Mouse (Mus musculus) limb, embryonic 15.5 days (tissue): Measurements from ENCODE around the gene Hyal3. TPM values are rescaled to one million over a fixed set of nuclear protein-coding genes. Genes with fewer than 3 reads are reported as not detected.

Experiments
- ATAC-seq: fragments of 200-750 bp; cut with Nextera tagmentation; 2 replicates; pipeline ENCODE4 v1.8.0; 2017; ENCODE audit warnings: low read depth, moderate TSS enrichment; ENCODE audit not compliant: insufficient number of reproducible peaks, low FRiP score, low TSS enrichment
- H3K27ac ChIP-seq: fragments of 300-500 bp; sonication (generic); 2 replicates; pipeline ENCODE4 v1.5.1; 2015; ENCODE audit warnings: moderate library complexity, mild to moderate bottlenecking, inconsistent platforms
- H3K27me3 ChIP-seq: fragments of 300-500 bp; sonication (generic); 2 replicates; pipeline ENCODE4 v1.6.1; 2015; ENCODE audit warnings: inconsistent platforms
- H3K36me3 ChIP-seq: fragments of 300-500 bp; sonication (generic); 2 replicates; pipeline ENCODE4 v1.6.1; 2015; ENCODE audit warnings: inconsistent platforms
- H3K4me1 ChIP-seq: fragments of 300-500 bp; sonication (generic); 2 replicates; pipeline ENCODE4 v1.6.1; 2015; ENCODE audit warnings: inconsistent platforms
- H3K4me2 ChIP-seq: fragments of 300-500 bp; sonication (generic); 2 replicates; pipeline ENCODE4 v1.6.1; 2015; ENCODE audit warnings: mild to moderate bottlenecking, inconsistent platforms
- H3K4me3 ChIP-seq: fragments of 300-500 bp; sonication (generic); 2 replicates; pipeline ENCODE4 v1.5.1; 2015; ENCODE audit warnings: mild to moderate bottlenecking, inconsistent platforms
- H3K9ac ChIP-seq: fragments of 300-500 bp; sonication (generic); 2 replicates; pipeline ENCODE4 v1.6.1; 2015; ENCODE audit warnings: inconsistent platforms
- H3K9me3 ChIP-seq: fragments of 300-500 bp; sonication (generic); 2 replicates; pipeline ENCODE4 v1.6.1; 2016; ENCODE audit warnings: inconsistent platforms
- WGBS: fragments of 180-500 bp; shearing (Covaris S2); methylation state at CpG from one replicate; pipeline ENCODE4 v1.1.7; 2015; 5-methylcytosine and 5-hydroxymethylcytosine counted together
- polyA plus RNA-seq: library from polyadenylated mRNA; unstranded; fragments of >200 nt; fragmentation: Nextera tagmentation; extraction: Ambion mirVana; gene quantifications from 2 replicates; pipeline ENCODE4 v1.2.1, GENCODE M21; 2015

The Hyal3 gene
- polyA plus RNA-seq, 1 experiment from 2014 or later: 1.6 TPM

DNA sequence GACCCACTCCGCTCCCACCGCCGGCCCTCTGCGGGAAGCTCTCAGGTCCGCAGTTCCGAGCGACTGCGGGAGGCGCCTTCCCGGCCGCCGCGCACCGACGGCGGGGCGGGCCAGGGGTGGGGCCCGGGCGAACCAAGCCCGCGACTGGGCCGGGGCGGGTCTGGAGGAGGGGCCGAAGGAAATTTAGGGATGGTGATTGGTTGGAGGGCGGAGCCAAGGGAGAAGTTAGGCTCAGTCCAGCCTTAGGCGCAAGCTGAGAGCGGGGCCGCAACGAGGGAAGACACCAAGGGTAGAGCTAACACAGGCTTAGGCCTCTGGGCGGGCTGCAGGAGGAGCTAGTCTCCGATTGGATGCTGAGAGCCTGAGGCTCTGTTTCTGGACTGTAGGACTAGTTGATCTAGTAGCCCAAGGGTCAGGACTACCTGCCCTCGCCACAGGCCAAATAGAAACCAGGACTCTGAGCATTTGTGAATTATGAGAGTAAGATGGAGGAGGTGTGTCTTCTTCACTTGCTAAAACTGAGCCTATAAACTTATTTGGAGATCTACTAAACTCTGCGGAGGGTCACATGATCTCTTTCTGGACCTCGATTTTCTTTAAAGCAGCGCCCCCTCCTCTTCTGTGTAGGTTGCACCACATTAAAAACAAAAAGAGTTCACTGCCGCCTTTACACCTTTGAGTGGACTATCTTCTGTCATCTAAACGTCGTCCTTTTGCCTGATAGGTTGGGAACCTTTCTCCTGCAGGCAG, 54.8 kb downstream of the Hyal3 start, which contains the start of gene Gnai2:
Gene Gnai2, minus strand, starts transcription at position 89 of the 750 bp plus-strand sequence.
- Histone ChIP-seq H3K9me3 (no peaks in the 10 kb centered on the region), H3K9ac (peak within 1 kb of the TSS; percentile 91), H3K4me3 (peak within 1 kb of the TSS; percentile 90), H3K4me1 (peaks cover 44% of the 10 kb centered on the region), H3K27me3 (no peaks in the 10 kb centered on the region), H3K36me3 (no peaks in the 10 kb centered on the region), H3K4me2 (peak within 1 kb of the TSS; percentile 93), H3K27ac (peak within 1 kb of the TSS; percentile 89)
- WGBS: 3% methylated on average over 38 of the region's 38 CpGs
- peak; percentile 94 for ATAC-seq

Other genes with a start within 250 kb of the Hyal3 start
- gene Hemk1, start 242.5 kb upstream of the Hyal3 start, polyA plus RNA-seq: 8.8 and 10.1 TPM in 2 replicates
- 0.60 and 0.74 TPM in 2 replicates for gene 6430571L13Rik, start 240.2 kb upstream of the Hyal3 start, polyA plus RNA-seq
- 0.37 and 0.41 TPM in 2 replicates for gene Cacna2d2, start 181.2 kb upstream of the Hyal3 start, polyA plus RNA-seq
- 51.1 and 51.8 TPM in 2 replicates for gene Tmem115, start 46.9 kb upstream of the Hyal3 start, polyA plus RNA-seq
- 25.9 and 26.0 TPM in 2 replicates for gene Cyb561d2, start 38.6 kb upstream of the Hyal3 start, polyA plus RNA-seq
- 40.4 and 44.1 TPM in 2 replicates for gene Nprl2, start 38.6 kb upstream of the Hyal3 start, polyA plus RNA-seq
- 1.0 and 1.3 TPM in 2 replicates for gene Zmynd10, start 33.5 kb upstream of the Hyal3 start, polyA plus RNA-seq
- gene Rassf1, start 29.3 kb upstream of the Hyal3 start, polyA plus RNA-seq: 89.7 and 95.4 TPM in 2 replicates
- 35.9 and 37.3 TPM in 2 replicates for gene Tusc2, start 17.6 kb upstream of the Hyal3 start, polyA plus RNA-seq
- 101 and 104 TPM in 2 replicates for gene Hyal2, start 12.9 kb upstream of the Hyal3 start, polyA plus RNA-seq
- 12.8 and 13.7 TPM in 2 replicates for gene Hyal1, start 3.9 kb upstream of the Hyal3 start, polyA plus RNA-seq
- gene Naa80, start 1.9 kb upstream of the Hyal3 start, polyA plus RNA-seq: 17.6 and 21.4 TPM in 2 replicates
- 45.9 and 58.8 TPM in 2 replicates for gene Ifrd2, start 6.8 kb downstream of the Hyal3 start, polyA plus RNA-seq
- gene Sema3b, start 28.4 kb downstream of the Hyal3 start, polyA plus RNA-seq: 13.6 and 23.6 TPM in 2 replicates
- 385 and 394 TPM in 2 replicates for gene Gnai2, start 54.5 kb downstream of the Hyal3 start, polyA plus RNA-seq
- 5.0 and 5.1 TPM in 2 replicates for gene Slc38a3, start 88.7 kb downstream of the Hyal3 start, polyA plus RNA-seq
- gene Gnat1, start 98.9 kb downstream of the Hyal3 start, polyA plus RNA-seq: 2.8 TPM in 2 replicates
- gene Sema3f, start 129.7 kb downstream of the Hyal3 start, polyA plus RNA-seq: 26.6 and 38.2 TPM in 2 replicates
- 193 and 212 TPM in 2 replicates for gene Rbm5, start 190.2 kb downstream of the Hyal3 start, polyA plus RNA-seq